Mouse (Mus musculus): Measurements from ENCODE around the gene Oas1f. TPM values are rescaled to one million over a fixed set of nuclear protein-coding genes. Genes with fewer than 3 reads are reported as not detected.
"Not testable (repeated sequence)": the region's sequence is repeated elsewhere in the genome, so short reads cannot be mapped to it uniquely, and the experiment has no call there.

Gene Oas1f
- polyA plus RNA-seq, 1 experiment: not detected

GRCm38 (mm10) chr5:120870782-120871181 lies 23.6 kb downstream of the Oas1f start:
- TF ChIP-seq CTCF (IDR thresholded peaks at IDR 0.05; ENCODE audit: extremely low read depth, insufficient read depth, insufficient read length, insufficient replicate concordance) (no peak), POLR2A (IDR thresholded peaks at IDR 0.05; ENCODE audit: low read depth, low read length) (no peak)
- 80% methylated on average over 7 of the region's 7 CpGs for WGBS
- Histone ChIP-seq H3K27ac (ENCODE audit: insufficient read depth, low read length) (no peak overlapping the region), H3K27me3 (ENCODE audit: control insufficient read depth, insufficient read depth, low read length) (no peaks in the 10 kb centered on the region), H3K4me1 (ENCODE audit: control insufficient read depth, insufficient read depth, insufficient read length) (no peaks in the 10 kb centered on the region), H3K36me3 (ENCODE audit: control insufficient read depth, insufficient read depth, low read length) (no peaks in the 10 kb centered on the region), H3K4me3 (ENCODE audit: extremely low read depth, insufficient read depth, insufficient read length) (no peak overlapping the region)
- no peak for DNase-seq (ENCODE audit: low read depth in 1 of 2, low spot score in 2 of 2)

DNA sequence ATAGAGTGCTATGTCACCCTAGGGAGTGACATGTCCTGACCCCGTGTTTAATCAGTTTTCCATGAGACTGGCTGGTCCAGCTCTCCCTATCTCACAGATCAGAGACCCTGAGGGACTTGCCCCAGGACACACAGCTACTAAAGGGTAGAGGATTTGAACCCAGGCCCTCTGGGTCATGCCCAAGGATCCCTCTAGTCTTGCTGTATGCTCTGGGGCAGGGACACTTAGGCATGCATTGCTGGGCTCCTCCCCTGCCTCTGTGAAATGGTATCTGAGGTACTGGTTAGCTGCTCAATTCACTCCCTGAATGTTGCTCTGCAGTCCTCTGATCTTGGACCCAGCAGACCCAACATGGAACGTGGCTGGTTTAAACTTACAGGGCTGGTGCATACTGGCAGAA lies 24.3 kb downstream of the Oas1f start:
- Histone ChIP-seq H3K36me3 (ENCODE audit: control insufficient read depth, insufficient read depth, low read length) (no peaks in the 10 kb centered on the region), H3K27ac (ENCODE audit: insufficient read depth, low read length) (no peak overlapping the region), H3K27me3 (ENCODE audit: control insufficient read depth, insufficient read depth, low read length) (no peaks in the 10 kb centered on the region), H3K4me1 (ENCODE audit: control insufficient read depth, insufficient read depth, insufficient read length) (no peaks in the 10 kb centered on the region), H3K4me3 (ENCODE audit: extremely low read depth, insufficient read depth, insufficient read length) (no peak overlapping the region)
- TF ChIP-seq CTCF (IDR thresholded peaks at IDR 0.05; ENCODE audit: extremely low read depth, insufficient read depth, insufficient read length, insufficient replicate concordance): no peak
- no peak for TF ChIP-seq POLR2A (IDR thresholded peaks at IDR 0.05; ENCODE audit: low read depth, low read length)
- DNase-seq (ENCODE audit: low read depth in 1 of 2, low spot score in 2 of 2): no peak
- WGBS: 35% methylated on average over 2 of the region's 2 CpGs

- H3K36me3 ChIP-seq (ENCODE audit: control insufficient read depth, insufficient read depth, low read length): not testable (repeated sequence)
These were observed 29.7 kb downstream of the Oas1f start for GRCm38 (mm10) chr5:120876839-120877238.

DNA sequence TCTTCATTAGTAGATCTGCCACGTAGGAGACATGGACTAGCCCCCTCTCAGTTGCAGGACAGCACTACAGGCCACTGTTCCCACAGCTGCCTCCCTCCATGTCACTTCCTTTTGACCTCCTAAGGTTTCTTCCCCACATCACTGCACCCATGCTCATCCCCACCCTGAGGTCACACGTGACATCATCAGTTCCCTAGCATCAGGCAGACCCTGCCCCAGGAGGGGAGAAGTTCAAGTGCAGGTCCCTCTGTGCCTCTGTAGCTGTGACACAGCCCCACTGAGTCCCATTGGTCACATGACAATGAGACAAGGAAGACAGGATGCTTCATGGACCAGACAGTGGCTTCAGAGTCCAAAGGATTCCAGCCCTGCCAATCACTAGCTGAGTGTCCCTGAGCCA lies 30.2 kb downstream of the Oas1f start:
- not testable (repeated sequence) for H3K27ac ChIP-seq (ENCODE audit: insufficient read depth, low read length); H3K36me3 ChIP-seq (ENCODE audit: control insufficient read depth, insufficient read depth, low read length); H3K4me3 ChIP-seq (ENCODE audit: extremely low read depth, insufficient read depth, insufficient read length); DNase-seq (ENCODE audit: low read depth in 1 of 2, low spot score in 2 of 2); H3K27me3 ChIP-seq (ENCODE audit: control insufficient read depth, insufficient read depth, low read length); H3K4me1 ChIP-seq (ENCODE audit: control insufficient read depth, insufficient read depth, insufficient read length)
- 81% methylated on average over 2 of the region's 2 CpGs for WGBS

More at GRCm38 (mm10) chr5:120876839-120877238, 29.7 kb downstream of the Oas1f start:
- not testable (repeated sequence) for H3K27ac ChIP-seq (ENCODE audit: insufficient read depth, low read length); H3K4me1 ChIP-seq (ENCODE audit: control insufficient read depth, insufficient read depth, insufficient read length); DNase-seq (ENCODE audit: low read depth in 1 of 2, low spot score in 2 of 2); H3K4me3 ChIP-seq (ENCODE audit: extremely low read depth, insufficient read depth, insufficient read length); H3K27me3 ChIP-seq (ENCODE audit: control insufficient read depth, insufficient read depth, low read length)
- 62% methylated on average over 2 of the region's 3 CpGs for WGBS

DNA sequence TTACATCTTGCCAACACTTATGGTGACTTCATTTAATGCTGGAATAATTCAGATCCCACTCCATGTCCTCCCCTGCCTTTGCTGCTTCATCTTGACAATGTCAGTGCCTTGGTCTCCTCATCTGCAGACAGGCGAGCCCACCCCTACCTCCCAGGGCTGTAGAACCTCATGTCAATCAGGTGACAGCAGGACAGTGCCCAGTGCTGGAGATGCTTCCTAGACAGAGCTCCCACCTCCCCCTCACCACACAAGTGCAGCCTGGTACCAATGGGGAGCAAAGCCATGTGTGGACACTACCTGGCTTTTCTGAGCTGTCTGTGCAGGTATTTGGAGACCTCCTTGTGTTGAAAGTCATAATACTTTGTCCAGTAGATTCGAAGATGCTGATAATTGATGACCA lies 31.6 kb downstream of the Oas1f start:
- WGBS: 70% methylated on average over 2 of the region's 2 CpGs
- not testable (repeated sequence) for H3K36me3 ChIP-seq (ENCODE audit: control insufficient read depth, insufficient read depth, low read length); H3K27me3 ChIP-seq (ENCODE audit: control insufficient read depth, insufficient read depth, low read length); DNase-seq (ENCODE audit: low read depth in 1 of 2, low spot score in 2 of 2); H3K27ac ChIP-seq (ENCODE audit: insufficient read depth, low read length); H3K4me3 ChIP-seq (ENCODE audit: extremely low read depth, insufficient read depth, insufficient read length); H3K4me1 ChIP-seq (ENCODE audit: control insufficient read depth, insufficient read depth, insufficient read length)

- H3K36me3 ChIP-seq (ENCODE audit: control insufficient read depth, insufficient read depth, low read length); H3K4me1 ChIP-seq (ENCODE audit: control insufficient read depth, insufficient read depth, insufficient read length); H3K27ac ChIP-seq (ENCODE audit: insufficient read depth, low read length); H3K4me3 ChIP-seq (ENCODE audit: extremely low read depth, insufficient read depth, insufficient read length); H3K27me3 ChIP-seq (ENCODE audit: control insufficient read depth, insufficient read depth, low read length); DNase-seq (ENCODE audit: low read depth in 1 of 2, low spot score in 2 of 2): not testable (repeated sequence)
- 92% methylated on average over 6 of the region's 6 CpGs for WGBS
These were observed 34.5 kb downstream of the Oas1f start for GRCm38 (mm10) chr5:120881681-120882080.

DNA sequence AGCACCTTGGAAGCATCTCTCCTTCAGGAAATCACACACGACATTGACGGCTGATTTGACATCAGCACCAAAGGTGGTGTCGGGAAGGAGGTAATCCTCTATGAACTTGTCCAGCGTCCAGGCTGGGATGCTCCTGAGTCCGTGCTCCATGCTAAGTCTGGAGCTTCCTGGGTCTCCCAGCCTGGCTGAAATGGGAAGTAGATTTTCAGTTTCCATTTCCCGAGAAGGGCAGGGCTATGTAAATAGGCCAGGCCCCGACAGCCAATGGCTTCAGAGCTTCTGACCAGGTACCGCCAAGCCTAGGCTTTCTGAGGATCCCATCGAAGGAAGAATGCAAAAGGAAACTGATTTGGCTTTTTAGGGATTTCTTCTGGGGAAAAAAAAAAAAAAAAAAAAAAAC lies 40.2 kb downstream of the Oas1f start, which contains the start of gene Oas1g:
Gene Oas1g, minus strand, starts transcription at position 201 of the 400 bp plus-strand sequence.
- not testable (repeated sequence) for H3K27ac ChIP-seq (ENCODE audit: insufficient read depth, low read length); H3K4me1 ChIP-seq (ENCODE audit: control insufficient read depth, insufficient read depth, insufficient read length); DNase-seq (ENCODE audit: low read depth in 1 of 2, low spot score in 2 of 2); H3K27me3 ChIP-seq (ENCODE audit: control insufficient read depth, insufficient read depth, low read length); H3K4me3 ChIP-seq (ENCODE audit: extremely low read depth, insufficient read depth, insufficient read length); H3K36me3 ChIP-seq (ENCODE audit: control insufficient read depth, insufficient read depth, low read length)
- 30% methylated on average over 6 of the region's 9 CpGs for WGBS

DNA sequence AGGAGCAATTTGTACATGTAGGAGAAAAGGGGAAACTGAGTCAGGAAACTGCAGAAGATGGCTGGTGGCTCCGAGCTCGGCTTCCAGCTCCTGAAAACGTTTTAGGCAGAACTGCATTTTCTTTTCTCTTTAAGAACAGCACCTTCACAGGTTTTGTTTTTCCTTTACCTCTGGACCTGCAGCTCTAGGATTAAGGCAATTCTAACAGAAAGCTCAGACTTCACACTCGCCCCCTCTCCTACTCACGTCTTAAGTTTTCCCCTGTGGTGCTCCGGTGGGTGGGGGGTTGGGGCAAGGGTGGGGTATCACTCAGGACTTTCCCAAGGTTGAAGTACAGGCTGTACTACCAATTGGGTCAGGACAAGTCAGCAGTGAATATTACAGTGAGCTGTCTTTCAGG lies 40.7 kb downstream of the Oas1f start:
- Histone ChIP-seq H3K4me1 (ENCODE audit: control insufficient read depth, insufficient read depth, insufficient read length) (no peaks in the 10 kb centered on the region), H3K4me3 (ENCODE audit: extremely low read depth, insufficient read depth, insufficient read length) (no peak overlapping the region), H3K27me3 (ENCODE audit: control insufficient read depth, insufficient read depth, low read length) (no peaks in the 10 kb centered on the region), H3K27ac (ENCODE audit: insufficient read depth, low read length) (no peak overlapping the region), H3K36me3 (ENCODE audit: control insufficient read depth, insufficient read depth, low read length) (no peaks in the 10 kb centered on the region)
- TF ChIP-seq POLR2A (IDR thresholded peaks at IDR 0.05; ENCODE audit: low read depth, low read length) (no peak), CTCF (IDR thresholded peaks at IDR 0.05; ENCODE audit: extremely low read depth, insufficient read depth, insufficient read length, insufficient replicate concordance) (no peak)
- DNase-seq (ENCODE audit: low read depth in 1 of 2, low spot score in 2 of 2): no peak
- 55% methylated on average over 6 of the region's 6 CpGs for WGBS

DNA sequence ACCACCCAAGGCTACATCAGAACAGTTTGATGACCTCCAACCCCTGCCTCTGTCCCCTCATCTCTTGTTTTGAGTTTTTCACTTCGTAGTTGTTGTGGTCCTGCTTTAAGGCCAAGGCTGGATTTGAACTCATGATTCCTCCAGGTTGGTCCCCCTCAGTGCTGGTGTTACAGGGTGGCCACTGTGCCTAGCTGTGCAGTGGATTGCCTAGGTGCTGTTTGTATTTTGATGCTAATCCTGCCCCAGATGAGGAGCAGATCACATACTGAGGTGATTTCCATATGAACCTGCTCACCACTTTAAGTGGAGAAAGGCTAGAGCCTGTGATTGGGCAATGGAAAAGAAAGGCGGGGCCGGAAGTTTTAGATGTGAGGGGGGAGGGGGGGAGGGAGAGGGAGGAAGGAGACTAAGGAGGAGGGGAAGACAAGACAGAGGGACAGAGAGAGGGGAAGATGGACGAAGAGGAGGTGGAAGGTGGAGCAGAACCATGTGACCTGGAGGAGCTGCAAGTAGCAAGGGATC lies 41.2 kb downstream of the Oas1f start:
- not testable (repeated sequence) for H3K27me3 ChIP-seq (ENCODE audit: control insufficient read depth, insufficient read depth, low read length); H3K4me1 ChIP-seq (ENCODE audit: control insufficient read depth, insufficient read depth, insufficient read length); H3K27ac ChIP-seq (ENCODE audit: insufficient read depth, low read length); H3K4me3 ChIP-seq (ENCODE audit: extremely low read depth, insufficient read depth, insufficient read length); H3K36me3 ChIP-seq (ENCODE audit: control insufficient read depth, insufficient read depth, low read length); DNase-seq (ENCODE audit: low read depth in 1 of 2, low spot score in 2 of 2)
- WGBS: 62% methylated on average over 4 of the region's 4 CpGs
